In genomic region chr10:36578375-36579145, GRCm38 (mm10) we compare ENCODE assay signal across 23 mouse cellular contexts.
"Had no signal": no experiment of that assay in that cellular context is flagged by ENCODE, and none has a peak within 500 bp of the region (broad histone marks: within the 10 kb centered on the region; RNA-seq: fewer than 3 reads in every experiment).

No protein-coding gene starts in this region.

- ATAC-seq: hindbrain, embryonic 16.5 days; inflammation-experienced regulatory T-cells, adult 6 months; intestine, embryonic 15.5 days; intestine, postnatal 0 days had no signal

- H3K4me2 ChIP-seq: heart, embryonic 12.5 days; hindbrain, embryonic 13.5 days; intestine, embryonic 15.5 days; limb, embryonic 13.5 days; limb, embryonic 15.5 days had no signal

- DNase-seq: gastrocnemius, adult 2 months; gastrocnemius, postnatal 10 days; gastrocnemius, postnatal 25 days; heart, adult 18-20 months; heart, postnatal 10 days; heart, postnatal 4 days; kidney, adult 18-20 months; kidney, adult 8-10 months; kidney, postnatal 10 days; kidney, postnatal 25 days; kidney, postnatal 4 days; left cerebral cortex, postnatal 4 days had no signal

- H3K4me3 ChIP-seq: gastrocnemius, adult 2 months; heart, embryonic 10.5 days; heart, embryonic 12.5 days; hindbrain, embryonic 10.5 days; hindbrain, embryonic 13.5 days; intestine, embryonic 15.5 days; layer of hippocampus, adult 2 months; limb, embryonic 13.5 days; limb, embryonic 15.5 days had no signal

- H3K36me3 ChIP-seq: heart, embryonic 10.5 days; heart, embryonic 12.5 days; hindbrain, embryonic 10.5 days; hindbrain, embryonic 13.5 days; intestine, embryonic 15.5 days; limb, embryonic 13.5 days; limb, embryonic 15.5 days had no signal

- H3K27me3 ChIP-seq: heart, embryonic 12.5 days; hindbrain, embryonic 13.5 days; intestine, embryonic 15.5 days; limb, embryonic 13.5 days; limb, embryonic 15.5 days had no signal

- H3K9me3 ChIP-seq: heart, embryonic 10.5 days; heart, embryonic 12.5 days; hindbrain, embryonic 10.5 days; hindbrain, embryonic 13.5 days; intestine, embryonic 15.5 days; limb, embryonic 13.5 days; limb, embryonic 15.5 days had no signal

- H3K27ac ChIP-seq: gastrocnemius, adult 2 months; heart, embryonic 10.5 days; hindbrain, embryonic 10.5 days; hindbrain, embryonic 13.5 days; intestine, embryonic 15.5 days; layer of hippocampus, adult 2 months; limb, embryonic 13.5 days; limb, embryonic 15.5 days had no signal

- H3K9ac ChIP-seq: heart, embryonic 12.5 days; hindbrain, embryonic 13.5 days; intestine, embryonic 15.5 days; limb, embryonic 13.5 days; limb, embryonic 15.5 days had no signal

- H3K4me1 ChIP-seq: heart, embryonic 10.5 days; heart, embryonic 12.5 days; hindbrain, embryonic 10.5 days; hindbrain, embryonic 13.5 days; intestine, embryonic 15.5 days; limb, embryonic 13.5 days; limb, embryonic 15.5 days had no signal
